Comparison of ENCODE assay signal across 9 mouse cellular contexts in the genomic region with DNA sequence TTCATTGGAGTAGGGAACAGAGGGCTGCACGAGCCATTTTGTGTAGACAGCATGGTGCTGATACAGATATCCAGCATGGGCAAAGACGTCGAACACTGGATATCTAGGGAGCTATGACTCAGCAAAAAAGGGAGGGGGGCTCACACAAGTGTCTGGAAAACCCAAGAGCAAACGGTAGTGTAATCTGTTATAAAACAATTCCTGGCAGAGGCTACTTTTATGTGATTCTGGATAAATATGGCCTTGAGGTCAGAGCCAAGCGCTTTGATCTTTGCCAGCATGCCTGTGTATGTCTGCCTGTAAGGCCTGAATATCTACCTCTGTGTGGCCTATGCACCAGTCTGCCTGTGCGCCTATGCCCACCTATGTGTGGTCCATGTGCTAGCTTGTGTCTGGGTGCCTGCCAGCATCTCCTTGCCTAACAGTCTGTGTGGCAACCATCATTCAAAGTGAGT. TPM values are rescaled to one million over a fixed set of nuclear protein-coding genes. Genes with fewer than 3 reads are reported as not detected.
DNase-seq lines count a peak whose midpoint lies in the region; ATAC-seq and TF ChIP-seq lines count a peak whose summit lies in the region.
"Had no signal": no experiment of that assay in that cellular context is flagged by ENCODE, and none has a peak within 500 bp of the region (broad histone marks: within the 10 kb centered on the region; RNA-seq: fewer than 3 reads in every experiment).

No protein-coding gene starts in this region.

- H3K9ac ChIP-seq in heart, embryonic 13.5 days: no peak overlapping the region
- no peak overlapping the region for H3K9ac ChIP-seq in heart, adult 2 months (ENCODE audit: low read depth, low read length)
- H3K9ac ChIP-seq: neural tube, embryonic 12.5 days had no signal

- no peak for DNase-seq in heart, adult 2 months
- DNase-seq in right cerebral cortex, postnatal 4 days: peak; percentile 35
- no peak for DNase-seq in right cerebral cortex, postnatal 36 days (ENCODE audit: low spot score in 2 of 2)
- DNase-seq in layer of hippocampus, adult 2 months (ENCODE audit: low spot score in 2 of 2): peak; percentile 40 to 46
- DNase-seq in spleen, adult 18-20 months: no peak
- DNase-seq in kidney, adult 2 months: no peak

- no peak for TF ChIP-seq POLR2A in heart, adult 2 months (IDR thresholded peaks at IDR 0.05; ENCODE audit: insufficient read depth, low read depth, low read length)
- no peak for TF ChIP-seq POLR2A in kidney, adult 2 months (IDR thresholded peaks at IDR 0.05; ENCODE audit: low read depth, low read length)

- peaks cover 21% of the 10 kb centered on the region for H3K4me1 ChIP-seq in heart, embryonic 13.5 days
- H3K4me1 ChIP-seq in heart, adult 2 months (ENCODE audit: control insufficient read depth, insufficient read depth, low read length): peaks cover 2% of the 10 kb centered on the region
- H3K4me1 ChIP-seq in kidney, adult 2 months (ENCODE audit: control insufficient read depth, insufficient read depth, low read length): no peaks in the 10 kb centered on the region
- H3K4me1 ChIP-seq: neural tube, embryonic 12.5 days had no signal

- 59% methylated on average over 6 of the region's 6 CpGs for WGBS in heart, embryonic 13.5 days
- 60% methylated on average over 6 of the region's 6 CpGs for WGBS in heart, adult 2 months
- WGBS in kidney, adult 2 months: 79% methylated on average over 6 of the region's 6 CpGs

- intact Hi-C loops in heart, adult 2 months (cut with DNase I): loop anchor here (10.0 kb wide), 1 partner anchor 68 kb away; no protein-coding TSS in a partner anchor

- no peaks in the 10 kb centered on the region for H3K27me3 ChIP-seq in heart, embryonic 13.5 days (replicated peaks)
- no peaks in the 10 kb centered on the region for H3K27me3 ChIP-seq in heart, adult 2 months (ENCODE audit: control insufficient read depth, insufficient read depth, low read length)
- no peaks in the 10 kb centered on the region for H3K27me3 ChIP-seq in kidney, adult 2 months (replicated peaks; ENCODE audit: control insufficient read depth, insufficient read depth, low read length)
- H3K27me3 ChIP-seq: neural tube, embryonic 12.5 days had no signal

- no peak for ATAC-seq in heart, embryonic 13.5 days (ENCODE audit: extremely low read depth, insufficient number of reproducible peaks, low FRiP score, low TSS enrichment)
- peak; percentile 47; the same call in 1 of the 2 replicates for ATAC-seq in megakaryocyte-erythroid progenitor cell, adult 5-6 weeks (replicated peaks; ENCODE audit: low FRiP score, low TSS enrichment, poor library complexity, severe bottlenecking)

- peaks cover 2% of the 10 kb centered on the region; the same call in 1 of the 2 replicates for H3K36me3 ChIP-seq in heart, embryonic 13.5 days
- no peaks in the 10 kb centered on the region; the same call in 1 of the 2 replicates for H3K36me3 ChIP-seq in heart, adult 2 months (ENCODE audit: control insufficient read depth, insufficient read depth, low read length)
- no peaks in the 10 kb centered on the region for H3K36me3 ChIP-seq in kidney, adult 2 months (ENCODE audit: control insufficient read depth, insufficient read depth, low read length)
- H3K36me3 ChIP-seq: neural tube, embryonic 12.5 days had no signal

- no peak overlapping the region for H3K4me2 ChIP-seq in heart, embryonic 13.5 days
- H3K4me2 ChIP-seq: neural tube, embryonic 12.5 days had no signal

- 0 out of 2 replicates have a peak overlapping the region, but pooled peaks have one; percentile 28 for H3K27ac ChIP-seq in heart, embryonic 13.5 days (replicated peaks)
- no peak overlapping the region for H3K27ac ChIP-seq in heart, adult 2 months
- no peak overlapping the region for H3K27ac ChIP-seq in layer of hippocampus, adult 2 months
- H3K27ac ChIP-seq in kidney, adult 2 months (ENCODE audit: insufficient read depth, low read depth, low read length): no peak overlapping the region
- H3K27ac ChIP-seq: neural tube, embryonic 12.5 days had no signal

- 0 out of 2 replicates have a peak, but pooled peaks cover 1% of the 10 kb centered on the region for H3K79me2 ChIP-seq in heart, adult 2 months (replicated peaks; ENCODE audit: control insufficient read depth, insufficient read depth, low read length)

- TF ChIP-seq EP300 in heart, adult 2 months (IDR thresholded peaks at IDR 0.05; ENCODE audit: insufficient read depth, low read depth, low read length): no peak

- TF ChIP-seq CTCF in heart, adult 2 months (IDR thresholded peaks at IDR 0.05): no peak
- no peak for TF ChIP-seq CTCF in layer of hippocampus, adult 2 months (conservative IDR thresholded peaks at IDR 0.05)
- no peak for TF ChIP-seq CTCF in kidney, adult 2 months (conservative IDR thresholded peaks at IDR 0.05; ENCODE audit: insufficient read depth, insufficient read length, low read depth, low read length)

- no peak overlapping the region for H3K4me3 ChIP-seq in heart, embryonic 13.5 days
- no peak overlapping the region for H3K4me3 ChIP-seq in heart, adult 2 months
- no peak overlapping the region for H3K4me3 ChIP-seq in layer of hippocampus, adult 2 months
- H3K4me3 ChIP-seq in kidney, adult 2 months (ENCODE audit: insufficient read depth, low read depth, low read length): no peak overlapping the region
- H3K4me3 ChIP-seq: neural tube, embryonic 12.5 days had no signal

- H3K9me3 ChIP-seq in heart, embryonic 13.5 days: no peaks in the 10 kb centered on the region
- H3K9me3 ChIP-seq: neural tube, embryonic 12.5 days had no signal

RNA-seq across cellular contexts. Expression of gene Disp1, which starts 8.5 kb away (rescaled TPM):
- 8.8 and 9.1 TPM in 2 replicates for polyA plus RNA-seq in heart, embryonic 13.5 days (2015; fragmentation: Nextera tagmentation; extraction: Ambion mirVana)
- 1 to 10 TPM; 7.3 to 8.4 TPM for total RNA-seq in heart, adult 2 months (2021)
- 10.6 and 12.6 TPM in 2 replicates for polyA plus RNA-seq in heart, adult 2 months (2012; rRNA removed)
- 1 to 10 TPM; 4.6 to 5.8 TPM for total RNA-seq in layer of hippocampus, adult 2 months (2021)
- 5.0 and 10.7 TPM in 2 replicates for total RNA-seq in megakaryocyte-erythroid progenitor cell, adult 5-6 weeks (2014; fragmentation: Nextera tagmentation)
- 3.2 and 9.9 TPM in 2 replicates for total RNA-seq in megakaryocyte-erythroid progenitor cell, adult 5-6 weeks (2017)
- 5.5 and 5.9 TPM in 2 replicates for polyA plus RNA-seq in kidney, adult 2 months (2012; rRNA removed)

Comparison
In these comparisons a context has a peak if more than half of its experiments do, and no peak if none do; other contexts are left out.
1. DNase-seq: peak in right cerebral cortex, postnatal 4 days (single experiment) and layer of hippocampus, adult 2 months (2 of 2); none in heart, adult 2 months (0 of 2), right cerebral cortex, postnatal 36 days (0 of 2), spleen, adult 18-20 months (0 of 2) and kidney, adult 2 months (single experiment).